Mouse (Mus musculus): ENCODE measurements around the gene Fam3b.

DNA sequence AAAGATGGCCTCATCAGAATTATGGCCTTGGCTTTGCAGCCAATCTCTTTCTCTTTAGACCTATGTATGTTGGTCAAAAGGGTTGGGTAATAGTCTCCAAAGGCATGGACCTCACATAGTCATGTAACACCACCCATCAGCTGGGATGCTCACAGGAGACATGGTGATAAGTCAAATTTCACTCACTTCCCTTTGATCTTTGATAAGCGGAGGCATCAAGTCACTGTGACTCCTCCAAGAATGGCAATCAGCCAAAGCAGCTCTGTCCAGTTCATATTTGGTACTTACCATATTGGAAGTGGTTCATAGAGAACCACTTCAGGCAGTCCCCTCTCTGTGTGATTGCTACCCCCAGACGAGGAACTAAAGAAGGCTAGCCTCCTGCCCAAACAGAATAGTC, 39.9 kb downstream of the Fam3b start:
- no peak for TF ChIP-seq CTCF (IDR thresholded peaks at IDR 0.05; ENCODE audit: control insufficient read depth, insufficient read depth, low read length)
- TF ChIP-seq POLR2A (IDR thresholded peaks at IDR 0.05; ENCODE audit: borderline replicate concordance, control insufficient read depth, low read depth, low read length) = no peak
